Mouse (Mus musculus) cortical plate, adult 2 months (tissue): ENCODE data around the gene Sept1. TPM values are rescaled to one million over a fixed set of nuclear protein-coding genes. Genes with fewer than 3 reads are reported as not detected.
A peak's percentile ranks its signal among the peaks of the same experiment; 100 is the strongest.

ENCODE experiments used
- H3K27ac ChIP-seq: fragments of 200-500 bp; 2 replicates; pipeline ENCODE4 v1.5.1; 2012; ENCODE audit warnings: low read length, control low read depth, inconsistent platforms; ENCODE audit not compliant: insufficient read depth
- H3K4me1 ChIP-seq: fragments of 200-500 bp; 2 replicates; pipeline ENCODE4 v1.6.1; 2011; ENCODE audit warnings: low read length; ENCODE audit not compliant: control insufficient read depth, insufficient read depth
- H3K4me3 ChIP-seq: fragments of 200-500 bp; 2 replicates; pipeline ENCODE4 v1.5.1; 2011; ENCODE audit warnings: mild to moderate bottlenecking, low read length, control low read depth; ENCODE audit not compliant: insufficient read depth
- CTCF ChIP-seq: fragments of 200-500 bp; IDR thresholded peaks from 2 replicates; pipeline ENCODE4 v1.5.1; 2011; ENCODE audit warnings: mild to moderate bottlenecking, control low read depth, low read length; ENCODE audit not compliant: insufficient read depth; ENCODE audit errors: extremely low read depth
- POLR2A ChIP-seq: fragments of 200-500 bp; IDR thresholded peaks from 2 replicates; pipeline ENCODE4 v1.6.1; 2011; ENCODE audit warnings: mild to moderate bottlenecking, low read length, control low read depth; ENCODE audit not compliant: insufficient read depth; ENCODE audit errors: extremely low read depth
- polyA plus RNA-seq: library from polyadenylated mRNA; depleted of rRNA; stranded (reverse); fragments of >200 nt; gene quantifications from 2 replicates; pipeline ENCODE4 v1.2.3, GENCODE M21; 2012

Sept1 gene
- polyA plus RNA-seq, 1 experiment, result 10.4 TPM

DNA sequence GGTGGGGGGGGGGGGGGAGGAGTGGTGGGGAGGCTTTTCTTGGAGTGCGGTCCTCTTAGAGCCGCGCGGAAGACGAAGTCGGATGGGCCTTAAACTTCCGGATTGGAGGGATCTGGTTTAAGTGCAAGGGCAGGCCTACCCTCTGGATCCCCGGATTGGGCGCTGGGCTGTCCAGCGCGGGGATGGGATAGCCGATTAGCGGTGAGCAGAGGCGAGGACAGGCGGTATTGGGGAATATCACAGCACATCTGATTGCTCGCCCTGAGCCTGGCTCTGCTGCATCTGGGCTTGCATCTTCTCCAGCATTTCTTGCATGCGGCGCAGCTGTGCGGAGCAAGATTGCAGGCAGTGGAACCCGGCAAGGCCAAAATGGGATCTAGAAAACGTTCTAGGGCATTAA lies 18.4 kb downstream of the Sept1 start:
- Histone ChIP-seq H3K27ac (no peak overlapping the region), H3K4me3 (peak overlapping the region; percentile 15; the same call in 1 of the 2 replicates), H3K4me1 (0 out of 2 replicates have a peak, but pooled peaks cover 2% of the 10 kb centered on the region)
- no peak for TF ChIP-seq POLR2A

DNA sequence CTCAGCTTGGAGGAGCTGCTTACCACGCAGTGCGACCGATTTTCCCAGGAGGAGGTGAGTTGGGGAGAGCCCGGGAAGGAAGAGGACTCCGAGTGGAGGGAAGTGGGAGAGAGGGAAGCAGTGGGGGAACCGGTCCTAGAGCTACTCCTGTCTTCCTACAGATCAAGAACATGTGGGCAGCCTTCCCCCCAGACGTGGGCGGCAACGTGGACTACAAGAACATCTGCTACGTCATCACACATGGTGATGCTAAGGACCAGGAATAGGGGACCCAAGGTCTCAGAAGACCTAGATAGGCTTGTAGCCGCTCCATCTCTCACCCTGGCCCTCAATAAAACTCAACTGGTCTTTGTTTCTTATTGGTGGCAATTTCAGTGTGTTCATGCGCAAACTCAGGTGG lies 19.0 kb downstream of the Sept1 start:
- no peak for TF ChIP-seq CTCF
- no peak for TF ChIP-seq POLR2A
- no peak overlapping the region for H3K27ac ChIP-seq
- H3K4me1 ChIP-seq, result 0 out of 2 replicates have a peak, but pooled peaks cover 2% of the 10 kb centered on the region
- H3K4me3 ChIP-seq, result no peak overlapping the region

DNA sequence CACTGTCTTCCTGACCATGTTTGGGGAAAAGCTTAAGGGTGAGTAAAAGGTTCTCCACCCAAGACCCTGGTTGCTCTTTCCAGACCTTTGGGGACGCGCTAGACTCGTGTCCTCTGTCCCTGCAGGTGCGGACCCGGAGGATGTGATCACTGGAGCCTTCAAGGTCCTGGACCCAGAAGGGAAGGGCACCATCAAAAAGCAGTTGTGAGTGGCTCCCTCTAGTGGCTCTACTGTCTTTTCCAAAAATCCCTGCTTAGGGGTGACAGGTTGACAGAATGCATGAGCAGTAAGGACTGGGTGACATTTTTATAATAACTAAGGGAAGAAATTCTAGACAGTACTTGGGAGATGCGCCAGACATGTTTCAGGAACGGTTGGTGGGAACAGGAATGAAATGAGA lies 19.4 kb downstream of the Sept1 start:
- H3K4me3 ChIP-seq, result no peak overlapping the region
- H3K4me1 ChIP-seq, result 0 out of 2 replicates have a peak, but pooled peaks cover 2% of the 10 kb centered on the region
- TF ChIP-seq CTCF (peak; percentile 72), POLR2A (no peak)
- no peak overlapping the region for H3K27ac ChIP-seq

DNA sequence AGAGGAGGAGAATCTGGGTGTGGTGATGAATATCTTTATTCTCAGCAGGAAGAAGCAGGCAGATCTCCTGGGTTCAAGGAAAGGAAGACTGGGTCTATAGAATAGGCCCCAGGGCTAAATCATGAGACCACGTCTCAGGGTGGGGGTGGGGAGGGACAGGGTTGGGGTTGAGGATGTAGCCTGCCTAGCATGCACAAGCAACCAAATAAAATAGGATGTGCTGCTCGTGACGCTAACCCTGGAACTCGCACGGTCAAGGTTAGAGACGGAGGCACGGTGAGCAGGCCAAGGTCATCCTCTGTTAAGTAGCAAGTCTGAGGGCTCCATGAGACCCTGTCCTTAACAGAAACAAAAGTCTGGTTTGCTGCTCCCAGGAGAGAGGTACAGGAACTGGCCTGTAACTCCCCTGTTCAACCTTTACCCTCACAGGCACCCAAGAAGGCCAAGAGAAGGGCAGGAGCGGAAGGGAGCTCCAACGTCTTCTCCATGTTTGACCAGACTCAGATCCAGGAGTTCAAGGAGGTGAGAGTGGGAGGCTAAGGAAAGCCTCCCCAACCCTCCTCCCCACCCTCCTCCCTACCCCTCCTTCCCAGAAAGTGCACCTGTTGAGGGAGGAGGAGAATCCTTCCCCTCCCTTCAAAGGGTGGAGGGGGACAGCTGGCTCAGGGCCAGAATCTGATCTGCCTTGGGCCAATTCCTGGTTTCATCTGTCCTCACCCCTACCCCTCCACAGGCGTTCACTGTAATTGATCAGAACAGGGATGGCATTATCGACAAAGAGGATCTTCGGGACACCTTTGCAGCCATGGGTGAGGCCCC lies 20.3 kb downstream of the Sept1 start:
- H3K27ac ChIP-seq, result no peak overlapping the region
- 0 out of 2 replicates have a peak, but pooled peaks cover 2% of the 10 kb centered on the region for H3K4me1 ChIP-seq
- TF ChIP-seq POLR2A (no peak), CTCF (no peak)
- no peak overlapping the region for H3K4me3 ChIP-seq

DNA sequence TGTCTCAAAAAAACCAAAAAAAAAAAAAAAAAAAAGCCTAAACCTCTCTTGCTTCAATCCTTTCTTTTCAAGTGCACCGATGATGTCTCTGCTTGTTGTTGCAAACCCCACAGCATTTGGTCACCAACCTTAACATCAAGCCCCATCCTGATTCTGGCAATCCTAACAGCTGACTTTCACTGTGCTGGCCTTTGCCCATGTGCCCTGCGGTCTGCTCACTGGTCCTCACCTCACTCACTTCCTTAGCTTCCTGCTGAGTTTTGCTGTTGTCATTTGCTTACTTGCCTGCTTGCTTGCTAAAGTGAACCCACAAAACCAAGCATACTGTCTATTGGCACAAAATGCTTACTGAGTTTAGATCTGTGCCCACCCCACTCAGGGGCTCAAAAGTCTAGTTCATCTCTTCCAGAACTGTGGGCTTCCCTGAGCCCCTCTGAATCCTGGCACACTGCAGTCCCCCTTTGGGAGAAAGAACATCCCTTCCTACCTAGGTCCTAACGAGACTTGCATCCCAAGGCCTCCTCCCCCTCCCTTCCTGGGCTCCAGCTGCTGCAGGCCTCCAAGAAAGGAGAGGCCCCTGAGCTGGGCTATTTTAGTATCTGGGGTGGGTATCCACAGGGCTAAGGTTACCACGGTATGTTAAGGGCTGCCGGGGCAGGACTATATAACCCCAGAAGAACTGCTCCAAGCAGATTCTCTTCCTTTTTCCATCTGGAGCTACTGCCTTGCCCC lies 21.8 kb downstream of the Sept1 start:
- H3K4me1 ChIP-seq, result 0 out of 2 replicates have a peak, but pooled peaks cover 2% of the 10 kb centered on the region
- H3K27ac ChIP-seq, result no peak overlapping the region
- TF ChIP-seq CTCF (no peak), POLR2A (no peak)

DNA sequence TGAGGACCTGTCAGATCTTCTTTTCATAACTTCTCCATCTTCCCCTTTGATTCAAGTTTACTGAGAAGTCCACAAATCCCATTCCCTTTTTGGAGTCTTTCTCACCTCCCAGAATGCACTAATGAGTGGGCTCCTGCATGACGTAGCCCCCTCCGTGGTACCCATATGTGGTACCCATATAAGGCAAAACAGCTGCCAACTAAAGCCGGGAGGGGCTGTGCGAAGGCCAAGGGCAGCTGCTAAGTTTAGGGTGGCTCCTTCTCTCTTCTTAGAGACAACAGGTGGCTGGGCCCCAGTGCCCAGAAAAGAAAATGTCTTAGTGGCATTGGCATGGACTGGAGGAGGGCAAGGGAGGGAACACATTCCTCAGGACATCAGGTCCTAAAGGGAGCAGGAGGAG lies 22.7 kb downstream of the Sept1 start:
- peak overlapping the region; percentile 57 for H3K27ac ChIP-seq
- H3K4me1 ChIP-seq, result peaks cover 4% of the 10 kb centered on the region; the same call in 1 of the 2 replicates
- TF ChIP-seq CTCF (no peak), POLR2A (no peak)
- H3K4me3 ChIP-seq, result no peak overlapping the region

More for the DNA sequence above, 21.8 kb downstream of the Sept1 start:
- no peak overlapping the region for H3K4me3 ChIP-seq

DNA sequence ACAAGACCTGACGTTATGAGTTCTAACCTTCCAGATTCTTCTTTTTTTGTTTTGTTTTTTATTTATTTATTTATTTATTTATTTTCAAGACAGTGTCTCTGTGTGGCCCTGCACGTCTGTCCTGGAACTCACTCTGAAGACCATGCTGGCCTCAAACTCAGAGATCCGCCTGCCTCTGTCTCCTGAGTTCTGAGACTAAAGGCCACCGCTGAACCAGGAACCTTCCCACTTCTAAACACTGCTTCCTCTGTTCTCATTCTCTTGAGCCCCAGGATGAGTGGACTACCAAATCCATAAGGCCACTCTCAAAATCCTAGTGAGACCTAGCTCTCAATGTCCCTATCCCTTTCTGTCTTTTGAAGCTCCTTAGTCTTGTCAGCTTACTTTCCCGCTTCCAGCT lies 23.1 kb downstream of the Sept1 start:
- Histone ChIP-seq H3K27ac (peak overlapping the region; percentile 57), H3K4me3 (no peak overlapping the region), H3K4me1 (peaks cover 2% of the 10 kb centered on the region; the same call in 1 of the 2 replicates)
- TF ChIP-seq CTCF (no peak), POLR2A (no peak)

DNA sequence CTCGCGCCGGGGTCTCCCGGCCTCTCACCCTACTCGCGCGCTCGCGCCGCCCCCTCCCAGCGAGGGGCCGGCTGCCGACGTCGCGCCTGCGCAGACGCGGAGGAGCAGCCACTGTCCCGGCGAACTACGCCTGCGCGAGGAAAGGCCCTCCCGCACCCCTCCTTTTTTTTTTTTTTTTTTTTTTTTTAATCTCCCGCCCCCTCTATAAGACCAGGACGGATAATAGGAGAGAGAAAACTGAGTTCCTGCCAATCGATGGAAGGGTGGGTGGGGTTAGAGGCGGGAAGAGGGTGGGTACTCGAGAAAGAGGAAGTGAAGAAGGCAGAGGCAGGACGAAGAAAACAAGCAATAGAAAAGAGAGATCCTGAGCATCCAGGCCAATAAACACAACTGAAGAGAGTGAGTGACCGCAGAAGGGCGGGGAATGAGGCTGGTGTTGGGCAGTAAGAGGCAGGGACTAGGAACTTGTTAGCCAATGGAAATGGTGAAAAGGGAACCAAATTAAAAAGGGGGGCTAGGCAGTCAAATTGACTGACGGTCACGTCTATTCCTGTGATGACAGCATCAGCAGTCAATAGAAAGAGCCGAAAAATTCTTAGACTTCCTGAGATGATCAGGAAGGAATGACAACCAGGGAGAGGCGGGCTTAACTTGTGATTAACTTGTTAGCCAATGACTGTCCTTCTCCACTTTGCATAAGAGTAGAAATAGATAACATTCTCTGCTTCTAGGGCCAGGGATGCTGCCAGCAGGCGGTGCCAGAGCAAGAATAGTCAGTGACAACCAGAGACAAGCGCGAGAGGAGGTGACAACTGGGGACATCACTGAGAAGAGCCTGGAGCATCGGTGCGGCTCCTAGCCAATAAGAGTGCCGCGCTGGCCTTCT lies 24.1 kb downstream of the Sept1 start, which contains the start of gene Mylpf:
Gene Mylpf (plus strand): TSS at position 338 of the 886 bp plus-strand sequence.
- Histone ChIP-seq H3K27ac (peak within 1 kb of the TSS; percentile 5), H3K4me3 (peak within 1 kb of the TSS; percentile 61), H3K4me1 (peaks cover 2% of the 10 kb centered on the region; the same call in 1 of the 2 replicates)
- peak; percentile 54 for TF ChIP-seq CTCF
- peak; percentile 99 for TF ChIP-seq POLR2A

DNA sequence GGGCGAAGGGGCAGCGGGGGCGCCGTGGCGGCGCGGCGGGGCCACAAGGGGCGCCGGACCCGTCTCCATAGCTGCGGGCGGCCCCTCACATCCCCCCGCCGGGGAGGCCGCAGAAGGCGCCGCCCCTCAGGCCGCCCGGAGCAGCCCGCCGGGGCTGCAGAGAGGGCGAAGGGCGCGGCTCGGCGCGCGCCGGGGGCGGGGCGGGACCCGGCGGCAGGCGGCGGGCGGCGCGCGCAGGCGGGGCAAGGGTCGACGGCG lies 24.7 kb downstream of the Sept1 start, which contains the start of gene Tbc1d10b:
Gene Tbc1d10b (minus strand): TSS at position 174 of the 258 bp plus-strand sequence.
- TF ChIP-seq CTCF (no peak), POLR2A (no peak)
- Histone ChIP-seq H3K27ac (peak within 1 kb of the TSS; percentile 5), H3K4me1 (peaks cover 2% of the 10 kb centered on the region; the same call in 1 of the 2 replicates), H3K4me3 (peak within 1 kb of the TSS; percentile 61)
